Mouse (Mus musculus): Measurements from ENCODE around the gene Rwdd3. TPM values are rescaled to one million over a fixed set of nuclear protein-coding genes. Genes with fewer than 3 reads are reported as not detected.

Rwdd3 gene
- polyA plus RNA-seq (2016; fragmentation: Nextera tagmentation; extraction: Ambion mirVana), result 5.3 and 6.3 TPM in 2 replicates

- peak; percentile 90 for ATAC-seq (ENCODE audit: low FRiP score, low read depth)
- H3K4me3 ChIP-seq, result peak within 1 kb of the TSS; percentile 58
- no peaks in the 10 kb centered on the region for H3K27me3 ChIP-seq (replicated peaks)
- H3K4me2 ChIP-seq (replicated peaks), result peak within 1 kb of the TSS; percentile 88
- no peaks in the 10 kb centered on the region for H3K36me3 ChIP-seq
- H3K4me1 ChIP-seq, result peaks cover 5% of the 10 kb centered on the region; the same call in 1 of the 2 replicates
- peak within 1 kb of the TSS; percentile 61 for H3K9ac ChIP-seq
- WGBS, result under 1% methylated on average over 40 of the region's 40 CpGs
- H3K9me3 ChIP-seq, result 0 out of 2 replicates have a peak, but pooled peaks cover 4% of the 10 kb centered on the region
- H3K27ac ChIP-seq, result no peak within 1 kb of the TSS
Observed at GRCm38 (mm10) chr3:121171243-121171871, at the start of gene Rwdd3. Gene Rwdd3 (minus strand): TSS chr3:121171695.

GRCm38 (mm10) chr3:121217011-121217410 is 45.5 kb upstream of the Rwdd3 start:
- 87% methylated on average over 6 of the region's 6 CpGs for WGBS
- Histone ChIP-seq H3K27me3 (replicated peaks) (no peaks in the 10 kb centered on the region), H3K36me3 (no peaks in the 10 kb centered on the region), H3K9ac (no peak overlapping the region), H3K4me2 (replicated peaks) (no peak overlapping the region), H3K4me3 (no peak overlapping the region), H3K9me3 (no peaks in the 10 kb centered on the region), H3K27ac (no peak overlapping the region), H3K4me1 (peaks cover 7% of the 10 kb centered on the region; the same call in 1 of the 2 replicates)
- no peak for ATAC-seq (ENCODE audit: low FRiP score, low read depth)

- Histone ChIP-seq H3K27me3 (replicated peaks) (no peaks in the 10 kb centered on the region), H3K27ac (no peak overlapping the region), H3K4me3 (no peak overlapping the region), H3K4me1 (peaks cover 7% of the 10 kb centered on the region; the same call in 1 of the 2 replicates), H3K9ac (no peak overlapping the region), H3K36me3 (no peaks in the 10 kb centered on the region), H3K9me3 (no peaks in the 10 kb centered on the region), H3K4me2 (replicated peaks) (no peak overlapping the region)
- 85% methylated on average over 3 of the region's 3 CpGs for WGBS
- no peak for ATAC-seq (ENCODE audit: low FRiP score, low read depth)
Observed at GRCm38 (mm10) chr3:121213501-121213900, 42.0 kb upstream of the Rwdd3 start.

GRCm38 (mm10) chr3:121212156-121212555 is 40.7 kb upstream of the Rwdd3 start:
- Histone ChIP-seq H3K36me3 (no peaks in the 10 kb centered on the region), H3K4me1 (peaks cover 7% of the 10 kb centered on the region; the same call in 1 of the 2 replicates), H3K4me2 (replicated peaks) (no peak overlapping the region), H3K9ac (no peak overlapping the region), H3K9me3 (no peaks in the 10 kb centered on the region), H3K27ac (no peak overlapping the region), H3K27me3 (replicated peaks) (no peaks in the 10 kb centered on the region), H3K4me3 (no peak overlapping the region)
- ATAC-seq (ENCODE audit: low FRiP score, low read depth), result no peak
- WGBS, result 45% methylated on average over 1 of the region's 1 CpGs

GRCm38 (mm10) chr3:121208994-121209393 is 37.5 kb upstream of the Rwdd3 start:
- Histone ChIP-seq H3K4me1 (no peaks in the 10 kb centered on the region), H3K9me3 (no peaks in the 10 kb centered on the region), H3K4me2 (replicated peaks) (no peak overlapping the region), H3K4me3 (no peak overlapping the region), H3K36me3 (no peaks in the 10 kb centered on the region), H3K27me3 (replicated peaks) (no peaks in the 10 kb centered on the region), H3K9ac (no peak overlapping the region), H3K27ac (no peak overlapping the region)
- no peak for ATAC-seq (ENCODE audit: low FRiP score, low read depth)
- WGBS, result 95% methylated on average over 5 of the region's 5 CpGs

- no peaks in the 10 kb centered on the region for H3K36me3 ChIP-seq
- H3K9ac ChIP-seq, result no peak overlapping the region
- H3K9me3 ChIP-seq, result no peaks in the 10 kb centered on the region
- H3K27me3 ChIP-seq (replicated peaks), result no peaks in the 10 kb centered on the region
- H3K4me2 ChIP-seq (replicated peaks), result no peak overlapping the region
- no peak overlapping the region for H3K27ac ChIP-seq
- H3K4me1 ChIP-seq, result no peaks in the 10 kb centered on the region
- 92% methylated on average over 19 of the region's 19 CpGs for WGBS
- H3K4me3 ChIP-seq, result no peak overlapping the region
- no peak for ATAC-seq (ENCODE audit: low FRiP score, low read depth)
Observed at GRCm38 (mm10) chr3:121206202-121206882, 34.8 kb upstream of the Rwdd3 start.

- Histone ChIP-seq H3K9me3 (no peaks in the 10 kb centered on the region), H3K36me3 (no peaks in the 10 kb centered on the region), H3K27ac (no peak overlapping the region), H3K27me3 (replicated peaks) (no peaks in the 10 kb centered on the region), H3K4me2 (replicated peaks) (no peak overlapping the region), H3K4me1 (no peaks in the 10 kb centered on the region), H3K9ac (no peak overlapping the region), H3K4me3 (no peak overlapping the region)
- no peak for ATAC-seq (ENCODE audit: low FRiP score, low read depth)
- 85% methylated on average over 2 of the region's 2 CpGs for WGBS
Observed at GRCm38 (mm10) chr3:121202638-121203037, 31.1 kb upstream of the Rwdd3 start.

- no peaks in the 10 kb centered on the region for H3K27me3 ChIP-seq (replicated peaks)
- H3K9ac ChIP-seq, result no peak overlapping the region
- no peaks in the 10 kb centered on the region for H3K36me3 ChIP-seq
- H3K4me1 ChIP-seq, result no peaks in the 10 kb centered on the region
- 64% methylated on average over 11 of the region's 11 CpGs for WGBS
- no peak overlapping the region for H3K4me3 ChIP-seq
- ATAC-seq (ENCODE audit: low FRiP score, low read depth), result peak; percentile 44; the same call in 1 of the 2 replicates
- H3K27ac ChIP-seq, result no peak overlapping the region
- H3K9me3 ChIP-seq, result no peaks in the 10 kb centered on the region
- no peak overlapping the region for H3K4me2 ChIP-seq (replicated peaks)
Observed at GRCm38 (mm10) chr3:121201012-121201747, 29.7 kb upstream of the Rwdd3 start.

- H3K27me3 ChIP-seq (replicated peaks), result no peaks in the 10 kb centered on the region
- H3K4me1 ChIP-seq, result no peaks in the 10 kb centered on the region
- 91% methylated on average over 2 of the region's 2 CpGs for WGBS
- H3K36me3 ChIP-seq, result no peaks in the 10 kb centered on the region
- no peak overlapping the region for H3K4me2 ChIP-seq (replicated peaks)
- H3K4me3 ChIP-seq, result no peak overlapping the region
- no peak for ATAC-seq (ENCODE audit: low FRiP score, low read depth)
- no peak overlapping the region for H3K27ac ChIP-seq
- no peaks in the 10 kb centered on the region for H3K9me3 ChIP-seq
- H3K9ac ChIP-seq, result no peak overlapping the region
Observed at GRCm38 (mm10) chr3:121189199-121189598, 17.7 kb upstream of the Rwdd3 start.

- no peak overlapping the region for H3K27ac ChIP-seq
- H3K36me3 ChIP-seq, result no peaks in the 10 kb centered on the region
- no peaks in the 10 kb centered on the region for H3K4me1 ChIP-seq
- H3K4me2 ChIP-seq (replicated peaks), result no peak overlapping the region
- H3K27me3 ChIP-seq (replicated peaks), result no peaks in the 10 kb centered on the region
- no peaks in the 10 kb centered on the region for H3K9me3 ChIP-seq
- WGBS, result 91% methylated on average over 7 of the region's 7 CpGs
- no peak overlapping the region for H3K4me3 ChIP-seq
- H3K9ac ChIP-seq, result no peak overlapping the region
- no peak for ATAC-seq (ENCODE audit: low FRiP score, low read depth)
Observed at GRCm38 (mm10) chr3:121187510-121187909, 16.0 kb upstream of the Rwdd3 start.

- Histone ChIP-seq H3K4me3 (no peak overlapping the region), H3K27ac (no peak overlapping the region), H3K4me2 (replicated peaks) (no peak overlapping the region), H3K9ac (no peak overlapping the region), H3K9me3 (no peaks in the 10 kb centered on the region), H3K4me1 (no peaks in the 10 kb centered on the region), H3K27me3 (replicated peaks) (no peaks in the 10 kb centered on the region), H3K36me3 (no peaks in the 10 kb centered on the region)
- 87% methylated on average over 3 of the region's 3 CpGs for WGBS
- no peak for ATAC-seq (ENCODE audit: low FRiP score, low read depth)
Observed at GRCm38 (mm10) chr3:121186925-121187324, 15.4 kb upstream of the Rwdd3 start.

GRCm38 (mm10) chr3:121185197-121185596 is 13.7 kb upstream of the Rwdd3 start:
- no peaks in the 10 kb centered on the region for H3K4me1 ChIP-seq
- no peak overlapping the region for H3K4me3 ChIP-seq
- no peaks in the 10 kb centered on the region for H3K36me3 ChIP-seq
- H3K27ac ChIP-seq, result no peak overlapping the region
- no peak for ATAC-seq (ENCODE audit: low FRiP score, low read depth)
- H3K9me3 ChIP-seq, result no peaks in the 10 kb centered on the region
- 94% methylated on average over 3 of the region's 3 CpGs for whole genome bisulfite sequencing
- no peak overlapping the region for H3K9ac ChIP-seq
- no peak overlapping the region for H3K4me2 ChIP-seq (replicated peaks)
- H3K27me3 ChIP-seq (replicated peaks), result no peaks in the 10 kb centered on the region
